26 mouse cellular contexts compared by ENCODE assay signal in the genomic region with DNA sequence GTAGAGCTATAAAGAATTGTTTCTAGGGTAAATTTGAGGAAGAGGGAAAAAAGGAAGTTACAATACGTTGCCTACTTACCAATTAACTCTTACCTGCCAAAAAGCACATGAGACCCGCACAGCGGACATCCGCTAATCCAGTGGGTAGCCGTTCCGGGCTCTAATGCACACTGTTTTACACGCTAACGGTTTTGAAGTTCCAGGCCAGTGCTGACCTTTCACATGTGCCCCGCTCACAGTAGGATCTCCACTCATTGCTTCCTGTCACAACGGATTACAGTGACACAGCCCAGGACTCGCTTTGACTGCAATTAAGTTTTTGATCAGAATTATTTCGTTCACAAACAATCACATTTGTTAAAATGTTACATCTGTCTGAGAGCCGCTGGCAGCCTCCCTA. TPM values are rescaled to one million over a fixed set of nuclear protein-coding genes. Genes with fewer than 3 reads are reported as not detected.
A peak's percentile ranks its signal among the peaks of the same experiment; 100 is the strongest.
DNase-seq lines count a peak whose midpoint lies in the region; ATAC-seq and TF ChIP-seq lines count a peak whose summit lies in the region.
"Had no signal": no experiment of that assay in that cellular context is flagged by ENCODE, and none has a peak within 500 bp of the region (broad histone marks: within the 10 kb centered on the region; RNA-seq: fewer than 3 reads in every experiment).

No protein-coding gene starts in this region.

- H3K9me3 ChIP-seq in stomach, embryonic 16.5 days (replicated peaks; ENCODE audit: control insufficient read depth, low read length), result no peaks in the 10 kb centered on the region
- H3K9me3 ChIP-seq in stomach, postnatal 0 days (ENCODE audit: control insufficient read depth, low read length), result no peaks in the 10 kb centered on the region
- H3K9me3 ChIP-seq: forebrain, embryonic 10.5 days; G1E; hindbrain, embryonic 12.5 days; limb, embryonic 13.5 days; lung, embryonic 15.5 days; neural tube, embryonic 15.5 days had no signal

- no peak overlapping the region for H3K9ac ChIP-seq in stomach, embryonic 16.5 days (ENCODE audit: low read length)
- H3K9ac ChIP-seq in stomach, postnatal 0 days (ENCODE audit: low read length), result no peak overlapping the region
- H3K9ac ChIP-seq: forebrain, postnatal 0 days; hindbrain, embryonic 12.5 days; limb, embryonic 13.5 days; liver, embryonic 14.5 days; lung, embryonic 15.5 days; neural tube, embryonic 15.5 days had no signal

- H3K27me3 ChIP-seq in stomach, embryonic 16.5 days (ENCODE audit: control insufficient read depth, insufficient read depth, low read length), result no peaks in the 10 kb centered on the region
- no peaks in the 10 kb centered on the region for H3K27me3 ChIP-seq in stomach, postnatal 0 days (ENCODE audit: control insufficient read depth, insufficient read depth, low read length)
- H3K27me3 ChIP-seq: hindbrain, embryonic 12.5 days; limb, embryonic 13.5 days; lung, embryonic 15.5 days; neural tube, embryonic 15.5 days had no signal

- peaks cover 11% of the 10 kb centered on the region; the same call in 1 of the 2 replicates for H3K4me1 ChIP-seq in stomach, embryonic 16.5 days (ENCODE audit: control insufficient read depth, insufficient read depth, low read length)
- no peaks in the 10 kb centered on the region for H3K4me1 ChIP-seq in stomach, postnatal 0 days (replicated peaks; ENCODE audit: control insufficient read depth, insufficient read depth)

- 46% methylated on average over 13 of the region's 13 CpGs for WGBS in stomach, embryonic 16.5 days
- WGBS in stomach, postnatal 0 days, result 61% methylated on average over 13 of the region's 13 CpGs

- no peaks in the 10 kb centered on the region for H3K36me3 ChIP-seq in stomach, embryonic 16.5 days (ENCODE audit: control insufficient read depth, insufficient read depth, low read length)
- H3K36me3 ChIP-seq in stomach, postnatal 0 days (ENCODE audit: control insufficient read depth, insufficient read depth, low read length), result no peaks in the 10 kb centered on the region
- H3K36me3 ChIP-seq: forebrain, embryonic 10.5 days; hindbrain, embryonic 12.5 days; limb, embryonic 13.5 days; lung, embryonic 15.5 days; neural tube, embryonic 15.5 days had no signal

- no peak for TF ChIP-seq CTCF in stomach, postnatal 0 days (IDR thresholded peaks at IDR 0.05; ENCODE audit: low read depth)

- no peak overlapping the region for H3K4me2 ChIP-seq in stomach, embryonic 16.5 days (ENCODE audit: low read depth, low read length)
- no peak overlapping the region for H3K4me2 ChIP-seq in stomach, postnatal 0 days (replicated peaks; ENCODE audit: low read depth)
- H3K4me2 ChIP-seq: hindbrain, embryonic 12.5 days; limb, embryonic 13.5 days; lung, embryonic 15.5 days; neural tube, embryonic 15.5 days had no signal

- H3K27ac ChIP-seq in stomach, embryonic 16.5 days (ENCODE audit: low read length), result peak overlapping the region; percentile 25; the same call in 1 of the 2 replicates
- H3K27ac ChIP-seq in stomach, postnatal 0 days (replicated peaks), result no peak overlapping the region; the same call in 1 of the 2 replicates
- H3K27ac ChIP-seq: forebrain, embryonic 10.5 days; hindbrain, embryonic 12.5 days; liver, embryonic 14.5 days; lung, embryonic 15.5 days; neural tube, embryonic 15.5 days had no signal

- TF ChIP-seq EP300 in stomach, postnatal 0 days (optimal IDR thresholded peaks at IDR 0.05), result no peak

- ATAC-seq in stomach, embryonic 16.5 days (ENCODE audit: insufficient read depth, low FRiP score), result no peak
- no peak for ATAC-seq in stomach, postnatal 0 days (ENCODE audit: low FRiP score, low TSS enrichment)
- ATAC-seq in megakaryocyte, adult 5-6 weeks (ENCODE audit: poor library complexity, severe bottlenecking), result peak; percentile 60
- ATAC-seq: CD4-positive, CD25-positive, alpha-beta regulatory T cell, adult 4 months; forebrain, postnatal 0 days; inflammation-experienced regulatory T-cells, adult 6 months had no signal

- H3K4me3 ChIP-seq in stomach, embryonic 16.5 days (replicated peaks; ENCODE audit: low read length), result no peak overlapping the region
- no peak overlapping the region for H3K4me3 ChIP-seq in stomach, postnatal 0 days (ENCODE audit: low read depth, low read length)
- H3K4me3 ChIP-seq: forebrain, embryonic 10.5 days; hindbrain, embryonic 12.5 days; limb, embryonic 13.5 days; lung, embryonic 15.5 days; myocyte; neural tube, embryonic 15.5 days had no signal

- no peak for DNase-seq in stomach, postnatal 0 days (ENCODE audit: low spot score)
- DNase-seq in forelimb bud, embryonic 11.5 days (ENCODE audit: low read depth, low spot score), result peak; percentile 67
- no peak for DNase-seq in kidney, postnatal 4 days
- DNase-seq in heart, adult 8-10 months (ENCODE audit: low spot score), result no peak
- no peak for DNase-seq in right cerebral cortex, postnatal 14 days
- DNase-seq: adrenal gland, postnatal 36 days; cerebellum, adult 2 months; cerebellum, postnatal 36 days; forebrain, postnatal 0 days; kidney, adult 8-10 months; kidney, postnatal 14 days; midbrain, embryonic 14.5 days; right cerebral cortex, postnatal 4 days; thymus, postnatal 25 days had no signal

RNA-seq across cellular contexts. Expression of gene Pcbd2, which starts 27.2 kb away (rescaled TPM):
- 68.8 and 72.1 TPM in 2 replicates for polyA plus RNA-seq in stomach, embryonic 16.5 days (2015; fragmentation: Nextera tagmentation; extraction: Ambion mirVana)
- 71.2 and 73.9 TPM in 2 replicates for polyA plus RNA-seq in stomach, postnatal 0 days (2015; fragmentation: Nextera tagmentation; extraction: Ambion mirVana)
- 48.9 and 56.0 TPM in 2 replicates for total RNA-seq in megakaryocyte, adult 5-6 weeks (2015)
- 14.6 and 20.9 TPM in 2 replicates for total RNA-seq in megakaryocyte, adult 5-6 weeks (2017)
- total RNA-seq in heart, adult 8-10 months (2022), result 10 to 100 TPM; 48.8 to 59.2 (median 53.4) TPM

RNA-seq across cellular contexts. Expression of gene Catsper3, which starts 30.0 kb away (rescaled TPM):
- 0.10 TPM in 1 of 2 replicates, not detected in the other for polyA plus RNA-seq in stomach, embryonic 16.5 days (2015; fragmentation: Nextera tagmentation; extraction: Ambion mirVana)
- polyA plus RNA-seq in stomach, postnatal 0 days (2015; fragmentation: Nextera tagmentation; extraction: Ambion mirVana), result 0.07 and 0.13 TPM in 2 replicates
- not detected in 2 replicates for total RNA-seq in megakaryocyte, adult 5-6 weeks (2015)
- total RNA-seq in megakaryocyte, adult 5-6 weeks (2017), result not detected in 2 replicates
- under 1 TPM; 0.25 to 0.40 (median 0.32) TPM for total RNA-seq in heart, adult 8-10 months (2022)
- total RNA-seq: forebrain, postnatal 0 days; G1E had no signal
- polyA plus RNA-seq: G1E; hindbrain, embryonic 12.5 days; inflammation-experienced regulatory T-cells, adult 6 months; limb, embryonic 13.5 days; lung, embryonic 15.5 days; midbrain, embryonic 14.5 days had no signal

RNA-seq across cellular contexts. Expression of gene Txndc15, which starts 39.9 kb away (rescaled TPM):
- polyA plus RNA-seq in stomach, embryonic 16.5 days (2015; fragmentation: Nextera tagmentation; extraction: Ambion mirVana), result 76.6 and 80.1 TPM in 2 replicates
- 62.8 and 63.6 TPM in 2 replicates for polyA plus RNA-seq in stomach, postnatal 0 days (2015; fragmentation: Nextera tagmentation; extraction: Ambion mirVana)
- 24.4 and 32.2 TPM in 2 replicates for total RNA-seq in megakaryocyte, adult 5-6 weeks (2015)
- 36.8 and 48.9 TPM in 2 replicates for total RNA-seq in megakaryocyte, adult 5-6 weeks (2017)
- 10 to 100 TPM; 43.3 to 50.2 (median 45.4) TPM for total RNA-seq in heart, adult 8-10 months (2022)
